Mouse (Mus musculus) cerebellum, adult 11 months (tissue): ENCODE data around the gene Tbc1d16.
A peak's percentile ranks its signal among the peaks of the same experiment; 100 is the strongest.
"Not testable (repeated sequence)": the region's sequence is repeated elsewhere in the genome, so short reads cannot be mapped to it uniquely, and the experiment has no call there.

Experiments
- DNase-seq: peaks from one replicate; pipeline ENCODE4 v3.0.0; 2022

Gene Tbc1d16

GRCm38 (mm10) chr11:119228091-119228781 is at the start of gene Tbc1d16, which contains the start of gene Ccdc40:
TSS of gene Tbc1d16 (minus strand) at chr11:119228499.
TSS of gene Ccdc40 (plus strand) at chr11:119228572.
- peak; percentile 63 for DNase-seq

- DNase-seq = no peak
These were observed 45.1 kb upstream of the Tbc1d16 start for GRCm38 (mm10) chr11:119273186-119273930.

GRCm38 (mm10) chr11:119272492-119272891 is 44.2 kb upstream of the Tbc1d16 start:
- not testable (repeated sequence) for DNase-seq

- no peak for DNase-seq
These were observed 40.4 kb upstream of the Tbc1d16 start for GRCm38 (mm10) chr11:119268557-119269195.

GRCm38 (mm10) chr11:119267768-119268556 is 39.7 kb upstream of the Tbc1d16 start, which contains the start of gene Gaa:
TSS of gene Gaa (plus strand) at chr11:119267887.
- DNase-seq = peak; percentile 96

- peak; percentile 79 for DNase-seq
These were observed 39.0 kb upstream of the Tbc1d16 start for GRCm38 (mm10) chr11:119267241-119267674.

GRCm38 (mm10) chr11:119265811-119266210 is 37.5 kb upstream of the Tbc1d16 start:
- DNase-seq = no peak

GRCm38 (mm10) chr11:119264413-119264812 is 36.1 kb upstream of the Tbc1d16 start:
- DNase-seq = no peak

- no peak for DNase-seq
These were observed 31.7 kb upstream of the Tbc1d16 start for GRCm38 (mm10) chr11:119259977-119260376.

GRCm38 (mm10) chr11:119258572-119259322 is 30.4 kb upstream of the Tbc1d16 start:
- peak; percentile 62 for DNase-seq

- DNase-seq = no peak
These were observed 29.9 kb upstream of the Tbc1d16 start for GRCm38 (mm10) chr11:119258216-119258571.

GRCm38 (mm10) chr11:119256557-119256956 is 28.3 kb upstream of the Tbc1d16 start:
- not testable (repeated sequence) for DNase-seq

GRCm38 (mm10) chr11:119252854-119253541 is 24.7 kb upstream of the Tbc1d16 start:
- DNase-seq = no peak

GRCm38 (mm10) chr11:119250998-119251397 is 22.7 kb upstream of the Tbc1d16 start:
- DNase-seq = no peak

- peak; percentile 67 for DNase-seq
These were observed 20.7 kb upstream of the Tbc1d16 start for GRCm38 (mm10) chr11:119249011-119249410.

GRCm38 (mm10) chr11:119245543-119245942 is 17.2 kb upstream of the Tbc1d16 start:
- DNase-seq = not testable (repeated sequence)

GRCm38 (mm10) chr11:119239480-119239879 is 11.2 kb upstream of the Tbc1d16 start:
- no peak for DNase-seq

GRCm38 (mm10) chr11:119238305-119238721 is 10.0 kb upstream of the Tbc1d16 start:
- no peak for DNase-seq

- DNase-seq = no peak
These were observed 9.4 kb upstream of the Tbc1d16 start for GRCm38 (mm10) chr11:119237568-119238304.

GRCm38 (mm10) chr11:119237007-119237406 is 8.7 kb upstream of the Tbc1d16 start:
- no peak for DNase-seq

- DNase-seq = no peak
These were observed 8.1 kb upstream of the Tbc1d16 start for GRCm38 (mm10) chr11:119236354-119236753.
